Mouse (Mus musculus) kidney, embryonic 16.5 days (tissue): Measurements from ENCODE around the gene Dnajb3. TPM values are rescaled to one million over a fixed set of nuclear protein-coding genes. Genes with fewer than 3 reads are reported as not detected.

ENCODE experiments used
- ATAC-seq: fragments of 200-750 bp; cut with Nextera tagmentation; 2 replicates; pipeline ENCODE4 v1.8.0; 2017; ENCODE audit warnings: moderate TSS enrichment; ENCODE audit not compliant: low FRiP score, low TSS enrichment
- H3K27ac ChIP-seq: fragments of 300-500 bp; sonication (generic); 2 replicates; pipeline ENCODE4 v1.5.1; 2014; ENCODE audit warnings: low read length
- H3K27me3 ChIP-seq: fragments of 300-500 bp; sonication (generic); 2 replicates; pipeline ENCODE4 v1.6.1; 2014; ENCODE audit warnings: low read length, control low read depth, mixed read lengths; ENCODE audit not compliant: insufficient read depth
- H3K36me3 ChIP-seq: fragments of 300-500 bp; sonication (generic); 2 replicates; pipeline ENCODE4 v1.6.1; 2014; ENCODE audit warnings: low read length, control low read depth, mixed read lengths; ENCODE audit not compliant: insufficient read depth
- H3K4me1 ChIP-seq: fragments of 300-500 bp; sonication (generic); 2 replicates; pipeline ENCODE4 v1.6.1; 2014; ENCODE audit warnings: low read length, control low read depth, mixed read lengths; ENCODE audit not compliant: insufficient read depth
- H3K4me2 ChIP-seq: fragments of 300-500 bp; sonication (generic); replicated peaks from 2 replicates; pipeline ENCODE4 v1.6.1; 2014; ENCODE audit warnings: low read depth, low read length
- H3K4me3 ChIP-seq: fragments of 300-500 bp; sonication (generic); 2 replicates; pipeline ENCODE4 v1.5.1; 2014; ENCODE audit warnings: mild to moderate bottlenecking, low read length
- H3K9ac ChIP-seq: fragments of 300-500 bp; sonication (generic); replicated peaks from 2 replicates; pipeline ENCODE4 v1.6.1; 2014; ENCODE audit warnings: low read length
- H3K9me3 ChIP-seq: fragments of 300-500 bp; sonication (generic); 2 replicates; pipeline ENCODE4 v1.6.1; 2016; ENCODE audit warnings: low read length, control low read depth
- WGBS: fragments of 180-500 bp; shearing (Covaris S2); extraction: QIAGEN DNeasy Blood & Tissue Kit; methylation state at CpG from one replicate; pipeline ENCODE4 v1.1.7; 2014; 5-methylcytosine and 5-hydroxymethylcytosine counted together
- polyA plus RNA-seq: library from polyadenylated mRNA; unstranded; fragments of >200 nt; fragmentation: Nextera tagmentation; extraction: Ambion mirVana; gene quantifications from 2 replicates; pipeline ENCODE4 v1.2.1, GENCODE M21; 2015

The Dnajb3 gene
- polyA plus RNA-seq, 1 experiment from 2014 or later: 11.2 TPM

- Histone ChIP-seq H3K9me3 (peaks cover 5% of the 10 kb centered on the region; the same call in 1 of the 2 replicates), H3K4me2 (no peak within 1 kb of the TSS), H3K36me3 (no peaks in the 10 kb centered on the region), H3K9ac (no peak within 1 kb of the TSS), H3K4me3 (no peak within 1 kb of the TSS), H3K27me3 (no peaks in the 10 kb centered on the region), H3K27ac (no peak within 1 kb of the TSS), H3K4me1 (no peaks in the 10 kb centered on the region)
- no peak for ATAC-seq
- WGBS: 80% methylated on average over 5 of the region's 5 CpGs
These were observed 39.9 kb downstream of the Dnajb3 start, which contains the start of gene Ugt1a5 for GRCm38 (mm10) chr1:88165711-88166110. Gene Ugt1a5 (plus strand): TSS chr1:88166012.

- 72% methylated on average over 2 of the region's 2 CpGs for WGBS
- no peaks in the 10 kb centered on the region for H3K27me3 ChIP-seq
- no peak overlapping the region for H3K4me3 ChIP-seq
- H3K9me3 ChIP-seq: no peaks in the 10 kb centered on the region
- H3K9ac ChIP-seq: no peak overlapping the region
- no peak overlapping the region for H3K27ac ChIP-seq
- H3K36me3 ChIP-seq: no peaks in the 10 kb centered on the region
- no peak overlapping the region for H3K4me2 ChIP-seq
- ATAC-seq: no peak
- H3K4me1 ChIP-seq: no peaks in the 10 kb centered on the region
These were observed 47.2 kb downstream of the Dnajb3 start for GRCm38 (mm10) chr1:88158430-88158829.

Other genes with a start within 250 kb of the Dnajb3 start
- 38.3 and 42.3 TPM in 2 replicates for gene Usp40, start 197.2 kb downstream of the Dnajb3 start, polyA plus RNA-seq
- gene Ugt1a10, start 150.4 kb downstream of the Dnajb3 start, polyA plus RNA-seq: 25.3 and 28.9 TPM in 2 replicates
- 6.4 and 7.1 TPM in 2 replicates for gene Ugt1a9, start 135.0 kb downstream of the Dnajb3 start, polyA plus RNA-seq
- gene Ugt1a8, start 118.0 kb downstream of the Dnajb3 start, polyA plus RNA-seq: 0.13 TPM in 1 of 2 replicates, not detected in the other
- 10.5 and 10.9 TPM in 2 replicates for gene Ugt1a7c, start 110.7 kb downstream of the Dnajb3 start, polyA plus RNA-seq
- 0.81 and 0.82 TPM in 2 replicates for gene Ugt1a6b, start 102.5 kb downstream of the Dnajb3 start, polyA plus RNA-seq
- gene Ugt1a6a, start 71.0 kb downstream of the Dnajb3 start, polyA plus RNA-seq: 6.0 and 6.7 TPM in 2 replicates
- gene Ugt1a5, start 39.8 kb downstream of the Dnajb3 start, polyA plus RNA-seq: not detected in 2 replicates
- gene Ugt1a2, start 5.2 kb downstream of the Dnajb3 start, polyA plus RNA-seq: 68.4 and 84.9 TPM in 2 replicates
- 2.4 TPM in 2 replicates for gene Ugt1a1, start 6.2 kb upstream of the Dnajb3 start, polyA plus RNA-seq
- 1.3 and 2.8 TPM in 2 replicates for gene Mroh2a, start 21.2 kb upstream of the Dnajb3 start, polyA plus RNA-seq
- 168 and 187 TPM in 2 replicates for gene Hjurp, start 71.9 kb upstream of the Dnajb3 start, polyA plus RNA-seq
- not detected in 2 replicates for gene Trpm8, start 71.9 kb upstream of the Dnajb3 start, polyA plus RNA-seq
- 111 and 141 TPM in 2 replicates for gene Spp2, start 201.2 kb upstream of the Dnajb3 start, polyA plus RNA-seq